Mouse (Mus musculus): ENCODE data around the gene Trim50. TPM values are rescaled to one million over a fixed set of nuclear protein-coding genes. Genes with fewer than 3 reads are reported as not detected.
A peak's percentile ranks its signal among the peaks of the same experiment; 100 is the strongest.

Gene Trim50
- polyA plus RNA-seq, 1 experiment from 2014 or later = not detected

GRCm38 (mm10) chr5:135404623-135405022 is 51.5 kb downstream of the Trim50 start:
- peak overlapping the region; percentile 49 for H3K4me2 ChIP-seq (ENCODE audit: low read length)
- H3K4me1 ChIP-seq (ENCODE audit: control insufficient read depth, insufficient read depth, low read depth, low read length) = no peaks in the 10 kb centered on the region
- no peak overlapping the region for H3K27ac ChIP-seq (ENCODE audit: low read depth, low read length)
- H3K36me3 ChIP-seq (ENCODE audit: control insufficient read depth, insufficient read depth, low read length) = no peaks in the 10 kb centered on the region; the same call in 1 of the 2 replicates
- 0 out of 2 replicates have a peak overlapping the region, but pooled peaks have one; percentile 6 for H3K4me3 ChIP-seq (ENCODE audit: low read length)
- no peaks in the 10 kb centered on the region for H3K27me3 ChIP-seq (replicated peaks; ENCODE audit: control insufficient read depth, insufficient read depth, low read length)
- peak; percentile 89 for ATAC-seq
- 33% methylated on average over 19 of the region's 20 CpGs for WGBS
- H3K9me3 ChIP-seq (ENCODE audit: control insufficient read depth, low read length) = no peaks in the 10 kb centered on the region
- H3K9ac ChIP-seq (ENCODE audit: low read depth, low read length) = 0 out of 2 replicates have a peak overlapping the region, but pooled peaks have one; percentile 17

- ATAC-seq = no peak
- Histone ChIP-seq H3K4me1 (ENCODE audit: control insufficient read depth, insufficient read depth, low read depth, low read length) (no peaks in the 10 kb centered on the region), H3K36me3 (ENCODE audit: control insufficient read depth, insufficient read depth, low read length) (no peaks in the 10 kb centered on the region; the same call in 1 of the 2 replicates), H3K9me3 (ENCODE audit: control insufficient read depth, low read length) (no peaks in the 10 kb centered on the region), H3K9ac (ENCODE audit: low read depth, low read length) (no peak overlapping the region), H3K4me3 (ENCODE audit: low read length) (no peak overlapping the region), H3K27ac (ENCODE audit: low read depth, low read length) (no peak overlapping the region), H3K4me2 (ENCODE audit: low read length) (no peak overlapping the region), H3K27me3 (replicated peaks; ENCODE audit: control insufficient read depth, insufficient read depth, low read length) (no peaks in the 10 kb centered on the region)
- 85% methylated on average over 9 of the region's 9 CpGs for WGBS
Observed at GRCm38 (mm10) chr5:135405437-135405836, 52.3 kb downstream of the Trim50 start.

GRCm38 (mm10) chr5:135408114-135408513 is 55.0 kb downstream of the Trim50 start:
- no peak overlapping the region for H3K4me3 ChIP-seq (ENCODE audit: low read length)
- no peak overlapping the region for H3K4me2 ChIP-seq (ENCODE audit: low read length)
- no peaks in the 10 kb centered on the region for H3K4me1 ChIP-seq (ENCODE audit: control insufficient read depth, insufficient read depth, low read depth, low read length)
- H3K9ac ChIP-seq (ENCODE audit: low read depth, low read length) = no peak overlapping the region
- no peaks in the 10 kb centered on the region for H3K27me3 ChIP-seq (replicated peaks; ENCODE audit: control insufficient read depth, insufficient read depth, low read length)
- ATAC-seq = no peak
- peaks cover 12% of the 10 kb centered on the region for H3K36me3 ChIP-seq (ENCODE audit: control insufficient read depth, insufficient read depth, low read length)
- H3K9me3 ChIP-seq (ENCODE audit: control insufficient read depth, low read length) = no peaks in the 10 kb centered on the region
- H3K27ac ChIP-seq (ENCODE audit: low read depth, low read length) = no peak overlapping the region
- 89% methylated on average over 4 of the region's 4 CpGs for WGBS

GRCm38 (mm10) chr5:135410266-135410665 is 57.2 kb downstream of the Trim50 start:
- no peak overlapping the region for H3K4me3 ChIP-seq (ENCODE audit: low read length)
- H3K9me3 ChIP-seq (ENCODE audit: control insufficient read depth, low read length) = no peaks in the 10 kb centered on the region
- H3K27me3 ChIP-seq (replicated peaks; ENCODE audit: control insufficient read depth, insufficient read depth, low read length) = no peaks in the 10 kb centered on the region
- no peak overlapping the region for H3K4me2 ChIP-seq (ENCODE audit: low read length)
- H3K4me1 ChIP-seq (ENCODE audit: control insufficient read depth, insufficient read depth, low read depth, low read length) = no peaks in the 10 kb centered on the region
- no peak overlapping the region for H3K9ac ChIP-seq (ENCODE audit: low read depth, low read length)
- H3K27ac ChIP-seq (ENCODE audit: low read depth, low read length) = no peak overlapping the region
- peaks cover 15% of the 10 kb centered on the region for H3K36me3 ChIP-seq (ENCODE audit: control insufficient read depth, insufficient read depth, low read length)
- 90% methylated on average over 9 of the region's 9 CpGs for WGBS
- no peak for ATAC-seq

Small RNA genes within 50 kb of the gene (microRNA-seq; reads per million reads assigned to microRNA genes)
- 1.0 reads per million for gene Mir7033

Other genes with a start within 250 kb of the Trim50 start
- gene Tbl2, start 203.6 kb upstream of the Trim50 start, polyA plus RNA-seq (2015; fragmentation: Nextera tagmentation; extraction: Ambion mirVana) = 15.0 and 17.2 TPM in 2 replicates
- gene Bcl7b, start 185.0 kb upstream of the Trim50 start, polyA plus RNA-seq (2015; fragmentation: Nextera tagmentation; extraction: Ambion mirVana) = 35.9 and 37.9 TPM in 2 replicates
- gene Baz1b, start 166.0 kb upstream of the Trim50 start, polyA plus RNA-seq (2015; fragmentation: Nextera tagmentation; extraction: Ambion mirVana) = 20.5 and 21.6 TPM in 2 replicates
- 19.7 and 21.3 TPM in 2 replicates for gene Fzd9, start 102.1 kb upstream of the Trim50 start, polyA plus RNA-seq (2015; fragmentation: Nextera tagmentation; extraction: Ambion mirVana)
- gene Fkbp6, start 3.3 kb upstream of the Trim50 start, polyA plus RNA-seq (2015; fragmentation: Nextera tagmentation; extraction: Ambion mirVana) = 0.16 and 0.55 TPM in 2 replicates
- gene Nsun5, start 16.7 kb downstream of the Trim50 start, polyA plus RNA-seq (2015; fragmentation: Nextera tagmentation; extraction: Ambion mirVana) = 30.7 and 35.1 TPM in 2 replicates
- 7.4 and 9.1 TPM in 2 replicates for gene Pom121, start 41.3 kb downstream of the Trim50 start, polyA plus RNA-seq (2015; fragmentation: Nextera tagmentation; extraction: Ambion mirVana)
- gene Hip1, start 191.8 kb downstream of the Trim50 start, polyA plus RNA-seq (2015; fragmentation: Nextera tagmentation; extraction: Ambion mirVana) = 35.3 and 44.6 TPM in 2 replicates
- not detected in 2 replicates for gene Ccl26, start 210.3 kb downstream of the Trim50 start, polyA plus RNA-seq (2015; fragmentation: Nextera tagmentation; extraction: Ambion mirVana)
- 2.1 and 2.4 TPM in 2 replicates for gene Ccl24, start 219.8 kb downstream of the Trim50 start, polyA plus RNA-seq (2015; fragmentation: Nextera tagmentation; extraction: Ambion mirVana)

All from hindbrain, embryonic 16.5 days (tissue).